Mouse (Mus musculus) myocyte (in vitro differentiated cells): ENCODE measurements around the gene Svop. TPM values are rescaled to one million over a fixed set of nuclear protein-coding genes. Genes with fewer than 3 reads are reported as not detected.

Experiments used
- H3K27me3 ChIP-seq: one replicate; pipeline ENCODE4 v1.6.1; 2011; ENCODE audit not compliant: control insufficient read depth, insufficient read depth, insufficient read length
- H3K36me3 ChIP-seq: one replicate; pipeline ENCODE4 v1.6.1; 2011; ENCODE audit not compliant: control insufficient read depth, insufficient read depth
- H3K4me2 ChIP-seq: one replicate; pipeline ENCODE4 v1.6.1; 2011; ENCODE audit warnings: low read depth, control low read depth
- H3K4me3 ChIP-seq: one replicate; pipeline ENCODE4 v1.5.1; 2011; ENCODE audit warnings: mild to moderate bottlenecking, control low read depth, moderate library complexity
- H3K79me2 ChIP-seq: one replicate; pipeline ENCODE4 v1.6.1; 2011; ENCODE audit not compliant: control insufficient read depth, insufficient read depth
- H3ac ChIP-seq: one replicate; pipeline ENCODE4 v1.6.1; 2011; ENCODE audit not compliant: control insufficient read depth, insufficient read length
- CEBPB ChIP-seq: IDR thresholded peaks from 2 replicates; pipeline ENCODE4 v1.6.1; 2011; ENCODE audit warnings: mild to moderate bottlenecking, moderate library complexity; ENCODE audit not compliant: poor library complexity, insufficient read depth, severe bottlenecking
- E2F4 ChIP-seq: IDR thresholded peaks from one replicate; pipeline ENCODE4 v1.6.1; 2011; ENCODE audit warnings: mild to moderate bottlenecking, control low read depth, moderate library complexity; ENCODE audit not compliant: insufficient read depth
- MAX ChIP-seq: IDR thresholded peaks from one replicate; pipeline ENCODE4 v1.6.1; 2011; ENCODE audit warnings: low read depth, mild to moderate bottlenecking, control low read depth
- MYOD1 ChIP-seq, 3 experiments: IDR thresholded peaks; one replicate each; pipeline ENCODE4 v1.6.1; 2011; ENCODE audit warnings: control low read depth in 2 of 3, low read depth in 2 of 3, mild to moderate bottlenecking in 2 of 3, moderate library complexity in 1 of 3; ENCODE audit not compliant: insufficient read length in 2 of 3, control insufficient read depth in 1 of 3
- MYOG ChIP-seq, 3 experiments: IDR thresholded peaks; one replicate each; pipeline ENCODE4 v1.6.1; 2011; ENCODE audit warnings: control low read depth in 2 of 3, low read depth in 2 of 3, mild to moderate bottlenecking in 2 of 3; ENCODE audit not compliant: insufficient read length in 2 of 3, control insufficient read depth in 1 of 3, insufficient read depth in 1 of 3
- POLR2A ChIP-seq: IDR thresholded peaks from one replicate; pipeline ENCODE4 v1.6.1; 2011; ENCODE audit warnings: low read depth, mild to moderate bottlenecking, control low read depth, moderate library complexity; ENCODE audit not compliant: insufficient read length
- POLR2AphosphoS2 ChIP-seq: IDR thresholded peaks from one replicate; pipeline ENCODE4 v1.6.1; 2011; ENCODE audit warnings: low read depth, control low read depth; ENCODE audit not compliant: insufficient read length
- REST ChIP-seq: IDR thresholded peaks from one replicate; pipeline ENCODE4 v1.6.1; 2011; ENCODE audit warnings: mild to moderate bottlenecking, control low read depth, moderate library complexity; ENCODE audit not compliant: insufficient read depth, insufficient read length
- SRF ChIP-seq: IDR thresholded peaks from one replicate; pipeline ENCODE4 v1.6.1; 2011; ENCODE audit warnings: low read depth; ENCODE audit not compliant: control insufficient read depth, insufficient read length
- TCF12 ChIP-seq: IDR thresholded peaks from one replicate; pipeline ENCODE4 v1.6.1; 2011; ENCODE audit warnings: mild to moderate bottlenecking, control low read depth; ENCODE audit not compliant: poor library complexity, insufficient read depth, severe bottlenecking
- TCF3 ChIP-seq: IDR thresholded peaks from one replicate; pipeline ENCODE4 v1.6.1; 2011; ENCODE audit warnings: low read depth, control low read depth; ENCODE audit not compliant: insufficient read length
- USF1 ChIP-seq: IDR thresholded peaks from one replicate; pipeline ENCODE4 v1.6.1; 2011; ENCODE audit warnings: low read depth, mild to moderate bottlenecking, control low read depth, moderate library complexity
- polyA plus RNA-seq: library from polyadenylated mRNA; unstranded; fragments of >200 nt; fragmentation: generic; extraction: Trizol; gene quantifications from one replicate; pipeline ENCODE4 v1.2.1, GENCODE M21; 2012; ENCODE audit warnings: missing spikeins

Svop gene
- polyA plus RNA-seq, 1 experiment, result 0.05 TPM

DNA sequence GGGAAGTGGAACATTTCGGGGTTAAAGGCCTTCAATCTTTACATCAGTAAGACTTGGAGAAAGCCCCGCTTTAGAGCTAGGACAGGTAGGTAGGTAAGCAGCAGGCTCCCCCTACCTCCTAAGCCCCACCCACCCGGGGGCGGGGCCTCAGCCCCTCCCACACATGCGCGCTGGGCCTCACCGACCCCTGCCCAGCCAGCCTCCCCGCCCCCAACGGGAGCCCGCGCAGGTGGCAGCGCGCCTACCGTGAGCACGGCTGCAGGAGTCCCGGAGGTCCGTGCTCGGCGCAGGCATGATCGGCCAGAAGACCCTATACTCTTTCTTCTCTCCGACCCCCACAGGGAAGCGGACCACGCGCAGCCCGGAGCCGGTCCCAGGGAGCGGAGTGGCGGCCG is 38.8 kb upstream of the Svop start, which contains the start of gene Ung:
TSS of gene Ung (plus strand) at position 176 of the 395 bp plus-strand sequence.
- TF ChIP-seq TCF3 (no peak), TCF12 (no peak), USF1 (no peak), MYOG (IDR thresholded peaks at IDR 0.05; ENCODE audit: control insufficient read depth in 1 of 3, insufficient read depth in 1 of 3, insufficient read length in 2 of 3, low read depth in 2 of 3) (no peak), MYOD1 (IDR thresholded peaks at IDR 0.05; ENCODE audit: control insufficient read depth in 1 of 3, insufficient read length in 2 of 3, low read depth in 2 of 3) (no peak), MAX (no peak), REST (no peak), E2F4 (no peak), SRF (no peak), POLR2AphosphoS2 (no peak), CEBPB (no peak), POLR2A (no peak)
- Histone ChIP-seq H3K79me2 (no peaks in the 10 kb centered on the region), H3K4me3 (peak within 1 kb of the TSS; percentile 19), H3ac (peak within 1 kb of the TSS; percentile 25), H3K27me3 (no peaks in the 10 kb centered on the region), H3K36me3 (no peaks in the 10 kb centered on the region), H3K4me2 (peak within 1 kb of the TSS; percentile 92)

DNA sequence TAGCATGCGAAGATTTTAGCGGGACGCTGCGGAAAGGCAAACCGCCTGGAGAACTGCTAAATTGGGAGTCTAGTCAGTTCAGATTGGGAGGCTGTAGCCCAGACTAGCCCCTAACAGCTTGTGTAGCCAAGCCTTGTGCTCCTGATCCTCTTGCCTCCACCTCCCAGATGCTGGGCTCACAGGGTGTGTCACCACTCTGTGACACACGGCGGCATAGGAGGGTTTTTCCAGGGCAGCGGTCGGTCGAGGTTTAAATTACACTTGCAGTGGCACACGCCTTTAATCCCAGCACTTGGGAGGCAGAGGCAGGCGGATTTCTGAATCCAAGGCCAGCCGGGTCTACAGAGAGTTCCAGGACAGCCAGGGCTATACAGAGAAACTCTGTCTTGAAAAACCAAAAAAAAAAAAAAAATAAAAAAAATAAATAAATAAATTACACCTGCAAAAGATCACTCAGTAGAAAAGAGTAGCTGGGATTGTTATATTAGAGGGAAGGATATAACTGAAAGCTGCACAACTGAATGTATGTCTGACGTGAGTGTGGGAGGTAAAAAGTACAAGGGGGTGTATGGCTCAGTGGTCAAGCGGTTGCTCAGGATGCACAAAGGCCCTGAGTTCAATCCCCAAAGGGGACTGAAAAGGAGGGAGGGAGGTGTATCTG is 38.3 kb upstream of the Svop start:
- TF ChIP-seq MYOD1 (IDR thresholded peaks at IDR 0.05; ENCODE audit: control insufficient read depth in 1 of 3, insufficient read length in 2 of 3, low read depth in 2 of 3) (no peak), CEBPB (no peak), TCF12 (no peak), TCF3 (no peak), MYOG (IDR thresholded peaks at IDR 0.05; ENCODE audit: control insufficient read depth in 1 of 3, insufficient read depth in 1 of 3, insufficient read length in 2 of 3, low read depth in 2 of 3) (no peak), MAX (no peak), USF1 (no peak), POLR2A (no peak), SRF (no peak), E2F4 (no peak), REST (no peak), POLR2AphosphoS2 (no peak)
- Histone ChIP-seq H3K4me3 (no peak overlapping the region), H3K79me2 (no peaks in the 10 kb centered on the region), H3K36me3 (no peaks in the 10 kb centered on the region), H3K27me3 (no peaks in the 10 kb centered on the region), H3K4me2 (peak overlapping the region; percentile 77), H3ac (peak overlapping the region; percentile 25)

DNA sequence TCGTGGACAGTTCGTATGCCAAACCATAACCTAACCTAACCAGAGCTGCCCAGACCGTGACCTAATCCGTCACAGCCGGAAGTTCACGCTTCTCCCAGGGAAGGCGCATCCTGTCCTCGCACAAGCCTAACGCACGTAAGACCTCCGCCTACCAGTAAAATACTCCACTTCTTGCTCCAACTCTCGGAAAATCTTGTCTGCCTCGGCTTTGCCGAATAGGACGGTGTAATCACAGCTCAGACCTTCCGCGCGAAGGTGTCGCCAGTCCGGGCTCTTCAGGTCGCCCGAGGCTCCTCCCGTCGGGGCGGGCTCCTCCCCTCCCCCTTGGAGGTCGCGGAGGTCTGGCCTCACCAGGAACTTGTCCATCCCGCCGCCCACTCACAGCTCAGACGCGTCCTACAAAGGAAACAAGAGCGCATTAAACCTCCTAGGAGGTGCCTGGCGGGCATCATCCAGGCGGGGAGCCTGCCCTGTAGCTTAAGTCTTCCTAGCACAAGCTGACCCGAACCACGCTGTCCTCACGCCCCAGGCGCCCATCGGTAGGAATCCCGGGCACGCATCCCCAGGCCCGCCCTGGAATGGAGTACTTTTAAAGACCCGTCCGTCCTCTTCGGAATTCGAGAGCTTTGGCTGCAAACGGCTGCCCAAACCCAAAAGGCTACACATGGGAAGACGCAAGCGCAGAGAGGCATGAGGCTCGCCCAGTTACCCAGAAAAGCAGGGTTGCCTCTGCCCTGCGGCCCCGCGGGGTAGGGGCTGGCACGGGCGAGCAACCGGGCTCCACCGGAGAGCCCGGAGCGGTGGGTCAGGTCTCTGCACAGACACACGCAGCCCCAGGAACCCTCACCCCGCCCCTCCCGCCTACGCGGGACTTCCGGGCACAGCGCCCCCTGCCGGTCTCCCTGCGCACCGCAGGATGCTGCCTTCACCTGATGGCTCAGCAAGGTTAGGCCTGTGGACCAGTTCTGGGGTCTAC is 36.3 kb upstream of the Svop start, which contains the start of gene Alkbh2:
TSS of gene Alkbh2 (minus strand) at position 845 of the 976 bp plus-strand sequence.
- no peaks in the 10 kb centered on the region for H3K79me2 ChIP-seq
- H3K4me2 ChIP-seq, result peak within 1 kb of the TSS; percentile 89
- peak within 1 kb of the TSS; percentile 6 for H3ac ChIP-seq
- TF ChIP-seq REST (no peak), POLR2A (no peak), MAX (no peak), POLR2AphosphoS2 (no peak), SRF (no peak), USF1 (no peak), MYOG (IDR thresholded peaks at IDR 0.05; ENCODE audit: control insufficient read depth in 1 of 3, insufficient read depth in 1 of 3, insufficient read length in 2 of 3, low read depth in 2 of 3) (no peak)
- no peaks in the 10 kb centered on the region for H3K27me3 ChIP-seq
- H3K36me3 ChIP-seq, result no peaks in the 10 kb centered on the region
- H3K4me3 ChIP-seq, result peak within 1 kb of the TSS; percentile 28

DNA sequence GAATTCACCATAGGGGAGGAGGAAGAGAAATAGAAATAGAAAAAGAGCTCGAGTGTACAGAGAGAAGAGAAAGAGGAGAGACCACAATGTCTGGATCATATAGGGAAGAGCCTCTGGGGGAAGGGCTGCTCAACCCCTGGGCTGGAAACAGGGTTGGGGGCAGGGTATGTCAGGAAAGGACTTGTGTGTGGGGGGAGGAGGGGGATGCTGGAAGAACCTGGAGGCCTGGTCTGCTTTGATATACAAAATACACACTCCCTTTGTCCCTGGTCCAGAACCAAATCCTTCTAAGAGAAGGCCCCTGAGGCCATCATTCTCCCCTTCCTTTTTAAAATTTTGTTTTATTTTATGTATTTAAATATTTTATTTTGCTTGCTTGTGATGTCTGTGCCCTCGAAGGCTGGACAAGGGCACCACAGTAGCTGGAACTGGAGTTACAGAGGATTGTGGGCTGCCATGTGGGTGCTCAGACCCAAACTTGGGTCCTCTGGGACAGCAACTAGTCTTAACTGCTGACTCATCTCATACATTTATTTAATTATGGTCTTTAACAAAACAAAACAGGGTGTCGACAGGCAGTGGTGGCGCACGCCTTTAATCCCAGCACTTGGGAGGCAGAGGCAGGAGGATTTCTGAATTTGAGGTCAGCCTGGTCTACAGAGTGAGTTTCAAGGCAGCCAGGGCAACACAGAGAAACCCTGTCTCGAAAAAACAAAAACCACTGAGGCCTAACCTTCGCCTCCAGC is 35.3 kb upstream of the Svop start:
- Histone ChIP-seq H3K27me3 (no peaks in the 10 kb centered on the region), H3ac (no peak overlapping the region), H3K4me3 (peak overlapping the region; percentile 28), H3K36me3 (no peaks in the 10 kb centered on the region), H3K4me2 (peak overlapping the region; percentile 89), H3K79me2 (no peaks in the 10 kb centered on the region)
- TF ChIP-seq REST (no peak), E2F4 (no peak), MAX (no peak), POLR2AphosphoS2 (no peak), SRF (no peak), TCF12 (no peak), POLR2A (no peak), USF1 (no peak), MYOG (IDR thresholded peaks at IDR 0.05; ENCODE audit: control insufficient read depth in 1 of 3, insufficient read depth in 1 of 3, insufficient read length in 2 of 3, low read depth in 2 of 3) (no peak), TCF3 (no peak), CEBPB (no peak), MYOD1 (IDR thresholded peaks at IDR 0.05; ENCODE audit: control insufficient read depth in 1 of 3, insufficient read length in 2 of 3, low read depth in 2 of 3) (no peak)
